Mouse (Mus musculus) small intestine, adult 2 months (tissue): ENCODE measurements around the gene Ctse.

Experiments
- CTCF ChIP-seq: fragments of 200-500 bp; IDR thresholded peaks from 2 replicates; pipeline ENCODE4 v1.5.1; 2012; ENCODE audit warnings: low read depth, mild to moderate bottlenecking, control low read depth, inconsistent platforms, low read length, moderate library complexity, mixed read lengths; ENCODE audit not compliant: insufficient replicate concordance, insufficient read length; ENCODE audit errors: extremely low read depth
- POLR2A ChIP-seq: fragments of 200-500 bp; IDR thresholded peaks from 2 replicates; pipeline ENCODE4 v1.6.1; 2012; ENCODE audit warnings: low read depth, mild to moderate bottlenecking, control low read depth, inconsistent platforms, low read length, moderate library complexity

DNA sequence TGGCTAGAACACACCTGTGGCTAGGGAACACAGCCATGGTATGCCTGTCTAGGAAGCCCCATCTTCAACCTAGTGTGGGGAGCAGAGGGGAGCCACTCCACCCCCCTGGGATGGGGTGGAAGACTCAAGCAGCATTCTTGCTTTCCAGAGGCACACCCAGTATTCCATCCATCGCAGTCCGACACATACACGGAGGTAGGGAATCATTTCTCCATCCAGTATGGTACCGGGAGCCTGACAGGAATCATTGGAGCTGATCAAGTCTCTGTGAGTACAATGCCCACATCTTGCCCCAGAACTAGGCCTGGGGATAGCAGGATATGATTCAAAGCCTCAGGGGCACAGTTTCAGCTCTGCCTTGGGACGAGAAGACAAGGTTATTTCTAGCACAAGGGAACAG, 26.0 kb downstream of the Ctse start:
- no peak for TF ChIP-seq CTCF
- TF ChIP-seq POLR2A: no peak
